Mouse (Mus musculus): ENCODE data around the gene Olfr969. TPM values are rescaled to one million over a fixed set of nuclear protein-coding genes. Genes with fewer than 3 reads are reported as not detected.

The Olfr969 gene
- polyA plus RNA-seq (2021; fragmentation: Nextera tagmentation), result not detected in 2 replicates
- long read RNA-seq, experiment 1, result 0 reads
- long read RNA-seq, experiment 2, result 0 reads

DNA sequence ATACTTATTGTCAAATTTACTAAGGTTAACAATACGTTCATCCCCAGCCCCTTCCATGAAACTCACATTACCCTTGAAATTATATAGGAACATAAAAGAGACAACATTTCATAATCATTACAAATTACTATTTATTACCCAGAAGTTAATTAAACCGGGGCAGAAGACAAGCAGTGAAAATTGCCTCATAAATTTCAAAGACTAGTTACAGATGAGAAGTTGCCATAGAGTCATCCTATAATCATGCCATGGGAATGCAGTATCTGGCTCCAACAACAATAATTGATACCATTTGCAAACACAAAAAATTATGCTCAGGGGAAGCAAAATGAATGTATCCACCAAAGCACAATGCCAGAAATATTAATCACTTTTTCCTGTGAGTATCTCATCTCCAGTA, at the start of gene Olfr969:
Olfr969 (plus strand) TSS at position 388 of the 400 bp plus-strand sequence.

DNA sequence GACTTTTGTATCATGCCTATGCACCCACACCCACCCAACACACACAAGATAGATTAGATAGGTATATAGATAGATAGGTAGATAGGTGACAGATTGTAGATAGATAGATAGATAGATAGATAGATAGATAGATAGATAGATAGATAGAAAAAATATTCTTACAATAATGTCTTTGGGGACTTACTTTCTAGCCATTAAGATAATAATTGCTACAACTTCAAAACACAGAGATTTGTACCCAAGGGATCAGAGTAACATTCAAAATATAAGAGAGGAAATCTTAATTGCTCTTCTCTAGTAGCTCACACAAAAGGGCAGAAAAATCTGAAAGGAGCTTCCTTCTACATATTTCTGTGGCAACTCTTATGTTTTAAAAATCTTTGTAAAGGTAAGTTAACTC, 44.8 kb upstream of the Olfr969 start, which contains the start of gene Olfr967:
Olfr967 (plus strand) TSS at position 301 of the 400 bp plus-strand sequence.

DNA sequence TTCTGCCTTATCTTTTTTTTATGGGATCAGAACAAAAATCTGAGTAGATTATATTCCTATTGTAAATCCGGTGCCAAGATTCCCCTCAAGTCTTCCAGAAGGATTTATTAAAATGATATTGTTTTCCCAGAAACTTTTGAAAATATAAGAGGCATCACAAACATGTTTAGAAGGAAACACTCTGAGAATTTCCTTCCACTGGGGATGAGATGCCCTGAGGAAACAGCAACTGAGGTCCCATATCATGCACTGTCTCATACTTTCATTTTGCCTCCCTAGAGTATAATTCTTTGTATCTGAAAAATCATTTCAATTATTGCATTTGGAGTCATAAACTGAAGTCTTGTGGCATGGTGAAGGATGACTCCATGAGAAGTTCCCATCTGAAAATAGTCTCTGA, 7.6 kb upstream of the Olfr969 start, which contains the start of gene Olfr968:
Olfr968 (minus strand) TSS at position 101 of the 400 bp plus-strand sequence.

DNA sequence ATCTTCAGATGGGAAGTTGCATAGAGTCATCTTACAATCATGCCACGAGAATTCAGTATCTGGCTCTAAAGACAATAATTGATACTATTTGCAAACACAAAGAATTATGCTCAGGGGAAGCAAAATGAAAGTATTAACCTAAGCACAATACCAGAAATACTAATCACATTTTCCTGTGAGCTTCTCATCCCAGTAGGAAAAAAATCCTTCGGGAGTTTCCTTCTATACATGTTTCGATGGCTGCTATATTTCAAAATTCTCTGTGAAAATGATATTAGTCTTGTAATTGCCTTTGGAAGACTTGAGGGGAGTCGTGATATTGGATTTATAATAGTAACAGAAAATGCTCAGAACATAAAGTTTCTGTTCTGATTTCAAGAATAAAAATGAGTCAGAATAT, 17.8 kb downstream of the Olfr969 start, which contains the start of gene Olfr970:
Olfr970 (plus strand) TSS at position 301 of the 400 bp plus-strand sequence.

DNA sequence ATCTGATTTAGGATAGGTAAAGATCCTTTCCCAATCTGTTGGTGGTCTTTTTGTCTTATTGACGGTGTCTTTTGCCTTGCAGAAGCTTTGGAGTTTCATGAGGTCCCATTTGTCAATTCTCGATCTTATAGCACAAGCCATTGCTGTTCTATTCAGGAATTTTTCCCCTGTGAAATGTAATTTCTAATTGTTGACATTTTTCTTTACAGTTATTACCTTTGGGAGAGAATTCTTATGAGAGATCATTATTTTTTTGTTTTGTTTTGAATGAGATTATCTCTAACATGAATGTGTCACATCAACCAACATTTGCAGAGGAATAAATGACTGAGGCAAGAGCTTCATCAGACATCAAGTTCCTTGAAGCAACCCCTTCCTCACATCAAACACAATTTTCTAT, 45.8 kb downstream of the Olfr969 start, which contains the start of gene Olfr971:
Olfr971 (plus strand) TSS at position 301 of the 400 bp plus-strand sequence.

Other genes with a start within 250 kb of the Olfr969 start
- gene Olfr958, start 236.9 kb upstream of the Olfr969 start, polyA plus RNA-seq (2021; fragmentation: Nextera tagmentation), result not detected in 2 replicates
- not detected in 2 replicates for gene Olfr959, start 215.4 kb upstream of the Olfr969 start, polyA plus RNA-seq (2021; fragmentation: Nextera tagmentation)
- 1.6 and 3.6 TPM in 2 replicates for gene AW551984, start 186.5 kb upstream of the Olfr969 start, polyA plus RNA-seq (2021; fragmentation: Nextera tagmentation)
- gene Olfr148, start 180.3 kb upstream of the Olfr969 start, polyA plus RNA-seq (2021; fragmentation: Nextera tagmentation), result not detected in 2 replicates
- not detected in 2 replicates for gene Olfr960, start 169.6 kb upstream of the Olfr969 start, polyA plus RNA-seq (2021; fragmentation: Nextera tagmentation)
- not detected in 2 replicates for gene Olfr961, start 145.9 kb upstream of the Olfr969 start, polyA plus RNA-seq (2021; fragmentation: Nextera tagmentation)
- gene Olfr963, start 123.7 kb upstream of the Olfr969 start, polyA plus RNA-seq (2021; fragmentation: Nextera tagmentation), result not detected in 2 replicates
- gene Olfr149, start 83.8 kb upstream of the Olfr969 start, polyA plus RNA-seq (2021; fragmentation: Nextera tagmentation), result not detected in 2 replicates
- gene Olfr965, start 79.6 kb upstream of the Olfr969 start, polyA plus RNA-seq (2021; fragmentation: Nextera tagmentation), result not detected in 2 replicates
- not detected in 2 replicates for gene Olfr150, start 60.0 kb upstream of the Olfr969 start, polyA plus RNA-seq (2021; fragmentation: Nextera tagmentation)
- gene Olfr967, start 44.7 kb upstream of the Olfr969 start, polyA plus RNA-seq (2021; fragmentation: Nextera tagmentation), result not detected in 2 replicates
- gene Olfr968, start 7.7 kb upstream of the Olfr969 start, polyA plus RNA-seq (2021; fragmentation: Nextera tagmentation), result not detected in 2 replicates
- not detected in 2 replicates for gene Olfr970, start 17.9 kb downstream of the Olfr969 start, polyA plus RNA-seq (2021; fragmentation: Nextera tagmentation)
- gene Olfr971, start 45.9 kb downstream of the Olfr969 start, polyA plus RNA-seq (2021; fragmentation: Nextera tagmentation), result not detected in 2 replicates
- not detected in 2 replicates for gene Olfr972, start 75.5 kb downstream of the Olfr969 start, polyA plus RNA-seq (2021; fragmentation: Nextera tagmentation)
- not detected in 2 replicates for gene Olfr229, start 116.4 kb downstream of the Olfr969 start, polyA plus RNA-seq (2021; fragmentation: Nextera tagmentation)
- not detected in 2 replicates for gene Olfr974, start 146.6 kb downstream of the Olfr969 start, polyA plus RNA-seq (2021; fragmentation: Nextera tagmentation)
- gene Olfr975, start 161.1 kb downstream of the Olfr969 start, polyA plus RNA-seq (2021; fragmentation: Nextera tagmentation), result not detected in 2 replicates
- not detected in 2 replicates for gene Olfr976, start 170.2 kb downstream of the Olfr969 start, polyA plus RNA-seq (2021; fragmentation: Nextera tagmentation)
- not detected in 2 replicates for gene Olfr978, start 201.2 kb downstream of the Olfr969 start, polyA plus RNA-seq (2021; fragmentation: Nextera tagmentation)
- gene Olfr979, start 212.5 kb downstream of the Olfr969 start, polyA plus RNA-seq (2021; fragmentation: Nextera tagmentation), result not detected in 2 replicates
- not detected in 2 replicates for gene Olfr980, start 218.6 kb downstream of the Olfr969 start, polyA plus RNA-seq (2021; fragmentation: Nextera tagmentation)
- not detected in 2 replicates for gene Olfr981, start 230.5 kb downstream of the Olfr969 start, polyA plus RNA-seq (2021; fragmentation: Nextera tagmentation)

All from left cerebral cortex, adult 6 months (tissue).